ENCODE assay signal across 28 mouse cellular contexts in genomic region chr17:50224718-50225117, GRCm38 (mm10). TPM values are rescaled to one million over a fixed set of nuclear protein-coding genes. Genes with fewer than 3 reads are reported as not detected.
DNase-seq lines count a peak whose midpoint lies in the region; ATAC-seq and TF ChIP-seq lines count a peak whose summit lies in the region.
"Had no signal": no experiment of that assay in that cellular context is flagged by ENCODE, and none has a peak within 500 bp of the region (broad histone marks: within the 10 kb centered on the region; RNA-seq: fewer than 3 reads in every experiment).

No protein-coding gene starts in this region.

- no peak overlapping the region for H3K4me2 ChIP-seq in kidney, embryonic 16.5 days (replicated peaks; ENCODE audit: low read depth, low read length)
- H3K4me2 ChIP-seq: hindbrain, embryonic 13.5 days; limb, embryonic 12.5 days; liver, embryonic 11.5 days had no signal

- H3K4me3 ChIP-seq in heart, adult 2 months = no peak overlapping the region
- H3K4me3 ChIP-seq in kidney, embryonic 16.5 days (ENCODE audit: low read length) = no peak overlapping the region
- no peak overlapping the region for H3K4me3 ChIP-seq in brown adipose tissue, adult 24 weeks (ENCODE audit: insufficient read depth, low read depth, low read length)
- H3K4me3 ChIP-seq: embryonic facial prominence, embryonic 10.5 days; hindbrain, embryonic 13.5 days; limb, embryonic 12.5 days; megakaryocyte, embryonic 14.5 days had no signal

- H3K36me3 ChIP-seq in heart, adult 2 months (ENCODE audit: control insufficient read depth, insufficient read depth, low read length) = no peaks in the 10 kb centered on the region
- no peaks in the 10 kb centered on the region for H3K36me3 ChIP-seq in kidney, embryonic 16.5 days (ENCODE audit: insufficient read depth, low read length)
- H3K36me3 ChIP-seq: embryonic facial prominence, embryonic 10.5 days; G1E; hindbrain, embryonic 13.5 days; limb, embryonic 12.5 days had no signal

- TF ChIP-seq POLR2A in heart, adult 2 months (IDR thresholded peaks at IDR 0.05; ENCODE audit: insufficient read depth, low read depth, low read length) = no peak

- no peaks in the 10 kb centered on the region for H3K79me2 ChIP-seq in heart, adult 2 months (replicated peaks; ENCODE audit: control insufficient read depth, insufficient read depth, low read length)

- peak overlapping the region; percentile 71 for H3K27ac ChIP-seq in heart, adult 2 months
- no peak overlapping the region for H3K27ac ChIP-seq in kidney, embryonic 16.5 days (ENCODE audit: low read length)
- peak overlapping the region; percentile 88 for H3K27ac ChIP-seq in brown adipose tissue, adult 24 weeks (replicated peaks; ENCODE audit: low read depth, low read length)
- H3K27ac ChIP-seq: embryonic facial prominence, embryonic 10.5 days; hindbrain, embryonic 13.5 days; kidney, postnatal 0 days; limb, embryonic 12.5 days had no signal

- 0 out of 2 replicates have a peak, but pooled peaks have one; percentile 43 for TF ChIP-seq EP300 in heart, adult 2 months (IDR thresholded peaks at IDR 0.05; ENCODE audit: insufficient read depth, low read depth, low read length)

- 51% methylated on average over 5 of the region's 5 CpGs for WGBS in heart, adult 2 months
- 60% methylated on average over 5 of the region's 5 CpGs for WGBS in kidney, embryonic 16.5 days

- DNase-seq in heart, adult 2 months = peak; percentile 41 to 48
- DNase-seq in heart, postnatal 4 days = no peak
- no peak for DNase-seq in kidney, adult 9 months
- peak; percentile 16 to 24 for DNase-seq in heart, postnatal 36 days
- DNase-seq in right cerebral cortex, postnatal 10 days (ENCODE audit: low spot score in 2 of 2) = no peak
- DNase-seq: adrenal gland, postnatal 36 days; B cell, adult 2 months; cerebellum, adult 11 months; cerebellum, adult 9-11 months; liver, postnatal 0 days; midbrain, embryonic 14.5 days; right cerebral cortex, postnatal 14 days; spleen, adult 18-20 months; thymus, adult 18-20 months; thymus, postnatal 4 days had no signal

- intact Hi-C loops in heart, adult 2 months (cut with DNase I) = no loop called here
- intact Hi-C loops in heart, postnatal 36 days (cut with DNase I) = no loop called here

- no peak for TF ChIP-seq CTCF in heart, adult 2 months (IDR thresholded peaks at IDR 0.05)

- peaks cover 4% of the 10 kb centered on the region for H3K4me1 ChIP-seq in heart, adult 2 months (ENCODE audit: control insufficient read depth, insufficient read depth, low read length)
- H3K4me1 ChIP-seq in kidney, embryonic 16.5 days (ENCODE audit: insufficient read depth, low read length) = no peaks in the 10 kb centered on the region
- peaks cover 6% of the 10 kb centered on the region for H3K4me1 ChIP-seq in brown adipose tissue, adult 24 weeks (ENCODE audit: control insufficient read depth, insufficient read depth, insufficient read length, low read length)
- H3K4me1 ChIP-seq: limb, embryonic 12.5 days; megakaryocyte, embryonic 14.5 days had no signal

- H3K27me3 ChIP-seq in heart, adult 2 months (ENCODE audit: control insufficient read depth, insufficient read depth, low read length) = no peaks in the 10 kb centered on the region
- no peaks in the 10 kb centered on the region for H3K27me3 ChIP-seq in kidney, embryonic 16.5 days (ENCODE audit: insufficient read depth, low read length)
- H3K27me3 ChIP-seq: CH12.LX; hindbrain, embryonic 13.5 days; limb, embryonic 12.5 days had no signal

- H3K9ac ChIP-seq in heart, adult 2 months (ENCODE audit: low read depth, low read length) = 0 out of 2 replicates have a peak overlapping the region, but pooled peaks have one; percentile 32
- no peak overlapping the region for H3K9ac ChIP-seq in kidney, embryonic 16.5 days (replicated peaks; ENCODE audit: low read length)
- H3K9ac ChIP-seq: hindbrain, embryonic 13.5 days; limb, embryonic 12.5 days; liver, postnatal 0 days had no signal

- ATAC-seq in kidney, embryonic 16.5 days (ENCODE audit: low FRiP score, low TSS enrichment) = 0 out of 2 replicates have a peak, but pooled peaks have one; percentile 31
- ATAC-seq: forebrain, embryonic 16.5 days; inflammation-experienced regulatory T-cells, adult 6 months; liver, postnatal 0 days; Patski had no signal

- H3K9me3 ChIP-seq in kidney, embryonic 16.5 days (ENCODE audit: low read length) = no peaks in the 10 kb centered on the region
- H3K9me3 ChIP-seq: embryonic facial prominence, embryonic 10.5 days; hindbrain, embryonic 13.5 days; limb, embryonic 12.5 days; megakaryocyte, embryonic 14.5 days had no signal

RNA-seq across cellular contexts. Expression of gene Rftn1, which starts 34.2 kb away (rescaled TPM):
- 10 to 100 TPM; 49.4 to 50.5 TPM for total RNA-seq in heart, adult 2 months (2021)
- polyA plus RNA-seq in heart, adult 2 months (2012; rRNA removed) = 41.5 and 46.2 TPM in 2 replicates
- total RNA-seq in heart, postnatal 4 days (2021) = 10 to 100 TPM; 70.3 to 80.9 TPM
- 12.5 and 13.9 TPM in 2 replicates for polyA plus RNA-seq in kidney, embryonic 16.5 days (2015; fragmentation: Nextera tagmentation; extraction: Ambion mirVana)
- polyA plus RNA-seq in brown adipose tissue, adult 24 weeks (2012; ENCODE audit: insufficient read depth, insufficient read length, missing spikeins) = 4.2 and 5.1 TPM in 2 replicates
- total RNA-seq in heart, postnatal 36 days (2021) = 10 to 100 TPM; 49.0 to 57.1 TPM
- total RNA-seq: G1E had no signal
- polyA plus RNA-seq: G1E had no signal

Comparison
In these comparisons a context has a peak if more than half of its experiments do, and no peak if none do; other contexts are left out.
1. DNase-seq: peak in heart, adult 2 months (2 of 2) and heart, postnatal 36 days (2 of 2); none in heart, postnatal 4 days (single experiment), kidney, adult 9 months (single experiment) and right cerebral cortex, postnatal 10 days (0 of 2).